Mouse (Mus musculus) c-Kit-positive CD71-positive TER-119-positive erythroid progenitor cells, embryonic 14.5 days (primary cell): ENCODE data around the gene Tlr5.

ENCODE experiments used
- DNase-seq: peaks from one replicate; pipeline ENCODE4 v3.0.0-alpha.2; 2013; ENCODE audit warnings: low spot score

The Tlr5 gene

GRCm38 (mm10) chr1:182990092-182990762 lies 35.6 kb downstream of the Tlr5 start:
- DNase-seq, result no peak

- DNase-seq, result peak; percentile 50
Measured at GRCm38 (mm10) chr1:182991002-182991778, 36.6 kb downstream of the Tlr5 start.
